Mouse (Mus musculus): Measurements from ENCODE around the gene Tmem42. TPM values are rescaled to one million over a fixed set of nuclear protein-coding genes. Genes with fewer than 3 reads are reported as not detected.

Tmem42 gene
- total RNA-seq (2023; ENCODE audit: inconsistent age) = 13.5 to 18.0 TPM (median 17.4 TPM) in 4 replicates

DNA sequence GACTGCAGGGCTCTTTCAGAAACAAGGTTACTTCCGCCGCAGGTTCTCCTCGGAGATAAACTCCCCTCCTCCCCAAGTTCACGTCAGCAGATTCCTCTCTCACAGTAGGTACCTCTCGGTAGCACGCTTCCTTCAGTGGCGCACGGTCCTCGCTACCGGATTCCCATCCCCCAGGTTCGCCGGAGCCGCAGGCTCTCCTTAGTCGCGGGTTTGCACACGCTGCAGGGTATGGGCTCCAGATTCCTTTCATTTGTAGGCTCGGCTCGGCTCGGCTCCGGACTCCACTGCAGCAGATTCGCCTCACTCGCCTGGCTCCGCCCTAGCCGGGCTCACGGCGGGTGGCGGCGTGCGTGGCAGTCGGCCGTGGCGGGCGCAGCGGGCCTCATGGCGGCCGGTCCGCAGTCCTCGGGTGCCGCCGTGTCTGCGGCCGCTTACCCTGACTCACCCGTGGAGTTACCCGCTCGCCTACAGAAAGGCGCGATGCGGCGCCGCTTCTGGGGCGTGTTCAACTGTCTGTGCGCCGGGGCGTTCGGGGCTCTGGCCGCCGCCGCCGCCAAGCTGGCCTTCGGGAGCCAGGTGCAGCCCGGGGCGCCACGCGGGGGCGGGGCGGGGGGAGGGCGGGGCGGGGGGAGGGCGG, at the start of gene Tmem42:
Gene Tmem42 (plus strand): TSS at position 332 of the 637 bp plus-strand sequence.

DNA sequence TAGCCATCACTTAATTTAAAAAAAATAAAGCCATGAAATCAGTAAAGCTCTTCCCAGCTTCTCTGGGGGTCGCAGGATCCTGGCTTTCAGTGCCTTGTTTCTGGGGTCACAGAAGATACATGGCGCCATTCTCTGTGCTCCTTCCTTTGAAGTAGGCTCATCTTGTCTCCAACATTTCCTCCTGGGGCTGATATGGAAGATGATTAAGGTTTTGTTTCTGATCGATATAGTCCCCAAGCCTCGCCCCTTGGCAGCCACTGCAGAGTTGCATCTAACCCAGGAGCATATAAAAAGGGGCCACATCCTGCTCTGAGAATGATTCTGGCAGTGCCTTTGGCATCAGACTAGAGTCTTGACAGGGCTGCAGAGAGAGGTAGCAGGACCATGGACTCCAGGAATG, 13.3 kb downstream of the Tmem42 start, which contains the start of gene Tgm4:
Gene Tgm4 (plus strand): TSS at position 301 of the 400 bp plus-strand sequence.

Other genes starting within 250 kb of the Tmem42 start
- gene Tcaim, start 215.8 kb upstream of the Tmem42 start, total RNA-seq (2023; ENCODE audit: inconsistent age) = 14.4 to 19.7 TPM (median 16.9 TPM) in 4 replicates
- not detected in 4 replicates for gene Gm35549, start 177.3 kb upstream of the Tmem42 start, total RNA-seq (2023; ENCODE audit: inconsistent age)
- gene Zfp445, start 155.3 kb upstream of the Tmem42 start, total RNA-seq (2023; ENCODE audit: inconsistent age) = 120 to 148 TPM (median 132 TPM) in 4 replicates
- gene Zkscan7, start 135.6 kb upstream of the Tmem42 start, total RNA-seq (2023; ENCODE audit: inconsistent age) = 2.6 to 4.5 TPM (median 4.0 TPM) in 4 replicates
- gene Zfp105, start 98.3 kb upstream of the Tmem42 start, total RNA-seq (2023; ENCODE audit: inconsistent age) = 0.42 TPM in 1 of 4 replicates, not detected in the others
- gene 1110059G10Rik, start 70.3 kb upstream of the Tmem42 start, total RNA-seq (2023; ENCODE audit: inconsistent age) = 40.3 to 49.8 TPM (median 45.0 TPM) in 4 replicates
- gene Kif15, start 70.3 kb upstream of the Tmem42 start, total RNA-seq (2023; ENCODE audit: inconsistent age) = 3.4 to 7.5 TPM (median 5.4 TPM) in 4 replicates
- 0.54 TPM in 1 of 4 replicates, not detected in the others for gene Tgm4, start 13.4 kb downstream of the Tmem42 start, total RNA-seq (2023; ENCODE audit: inconsistent age)
- gene Zdhhc3, start 91.9 kb downstream of the Tmem42 start, total RNA-seq (2023; ENCODE audit: inconsistent age) = 38.7 to 46.7 TPM (median 43.4 TPM) in 4 replicates
- gene Exosc7, start 91.9 kb downstream of the Tmem42 start, total RNA-seq (2023; ENCODE audit: inconsistent age) = 34.0 to 45.3 TPM (median 37.9 TPM) in 4 replicates
- gene Clec3b, start 129.6 kb downstream of the Tmem42 start, total RNA-seq (2023; ENCODE audit: inconsistent age) = 0.58 to 1.3 TPM (median 0.87 TPM) in 3 of 4 replicates, not detected in the other
- gene Cdcp1, start 194.7 kb downstream of the Tmem42 start, total RNA-seq (2023; ENCODE audit: inconsistent age) = not detected in 4 replicates
- gene Tmem158, start 239.4 kb downstream of the Tmem42 start, total RNA-seq (2023; ENCODE audit: inconsistent age) = 0.39 TPM in 1 of 4 replicates, not detected in the others